Mouse (Mus musculus): Measurements from ENCODE around the gene Galp. TPM values are rescaled to one million over a fixed set of nuclear protein-coding genes. Genes with fewer than 3 reads are reported as not detected.
"Not testable (repeated sequence)": the region's sequence is repeated elsewhere in the genome, so short reads cannot be mapped to it uniquely, and the experiment has no call there.

Galp gene
- polyA plus RNA-seq, 1 experiment from 2014 or later, result not detected

DNA sequence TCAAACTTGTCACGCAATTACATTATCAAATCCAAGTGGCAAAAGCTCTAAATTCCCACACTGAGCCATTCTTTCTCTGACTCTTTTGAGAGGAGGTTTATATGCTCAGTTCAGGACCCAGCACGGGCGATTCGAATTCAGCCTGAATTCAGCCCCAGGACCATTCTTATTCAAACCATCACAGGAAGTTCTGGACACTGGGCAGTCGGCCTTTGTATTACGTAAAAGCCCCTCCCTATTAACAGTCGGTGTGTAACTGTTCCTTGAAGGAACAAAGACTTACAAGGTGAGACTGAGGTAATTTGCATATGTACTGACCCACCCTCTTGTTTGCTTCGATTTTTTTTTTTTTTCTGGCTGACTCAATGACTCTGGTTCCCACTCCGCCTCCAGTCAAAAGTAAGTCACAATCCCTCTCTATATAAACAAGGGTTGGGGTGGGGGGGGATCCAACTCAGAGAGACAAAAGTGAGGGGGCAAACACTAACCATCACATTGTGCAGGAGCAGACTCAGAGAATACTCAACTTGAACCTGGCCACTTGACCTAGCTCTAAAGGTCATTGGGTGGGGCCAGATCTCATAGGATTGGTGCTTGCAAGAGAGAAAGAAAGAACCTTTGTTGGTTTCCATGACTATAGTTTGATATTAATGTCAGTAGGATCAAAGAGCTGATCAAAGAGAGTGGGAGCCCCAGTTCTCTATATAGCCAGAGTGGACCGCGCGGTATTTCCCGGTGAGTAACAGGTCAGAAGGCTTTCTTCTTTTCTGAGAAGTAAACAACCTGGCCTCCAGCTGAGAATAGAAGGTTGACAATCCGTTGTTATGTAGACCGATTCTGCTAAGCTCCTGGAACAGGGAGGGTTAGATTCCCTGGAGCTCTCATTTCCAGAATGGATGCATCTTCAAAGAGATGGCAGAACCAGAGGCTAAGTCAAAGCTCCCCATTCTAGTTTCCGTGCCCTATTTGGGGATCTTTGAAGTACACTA is 61.6 kb downstream of the Galp start:
- ATAC-seq (ENCODE audit: low FRiP score, low TSS enrichment) (no peak), DNase-seq (ENCODE audit: low spot score) (no peak)
- Histone ChIP-seq H3K9me3 (ENCODE audit: control insufficient read depth, low read length) (no peaks in the 10 kb centered on the region), H3K4me1 (replicated peaks; ENCODE audit: control insufficient read depth, insufficient read depth) (no peaks in the 10 kb centered on the region), H3K27ac (replicated peaks) (no peak overlapping the region), H3K4me3 (ENCODE audit: low read depth, low read length) (no peak overlapping the region), H3K9ac (ENCODE audit: low read length) (no peak overlapping the region), H3K4me2 (replicated peaks; ENCODE audit: low read depth) (no peak overlapping the region), H3K36me3 (ENCODE audit: control insufficient read depth, insufficient read depth, low read length) (no peaks in the 10 kb centered on the region), H3K27me3 (ENCODE audit: control insufficient read depth, insufficient read depth, low read length) (no peaks in the 10 kb centered on the region)
- no peak for TF ChIP-seq EP300 (optimal IDR thresholded peaks at IDR 0.05)
- 37% methylated on average over 16 of the region's 16 CpGs for WGBS

DNA sequence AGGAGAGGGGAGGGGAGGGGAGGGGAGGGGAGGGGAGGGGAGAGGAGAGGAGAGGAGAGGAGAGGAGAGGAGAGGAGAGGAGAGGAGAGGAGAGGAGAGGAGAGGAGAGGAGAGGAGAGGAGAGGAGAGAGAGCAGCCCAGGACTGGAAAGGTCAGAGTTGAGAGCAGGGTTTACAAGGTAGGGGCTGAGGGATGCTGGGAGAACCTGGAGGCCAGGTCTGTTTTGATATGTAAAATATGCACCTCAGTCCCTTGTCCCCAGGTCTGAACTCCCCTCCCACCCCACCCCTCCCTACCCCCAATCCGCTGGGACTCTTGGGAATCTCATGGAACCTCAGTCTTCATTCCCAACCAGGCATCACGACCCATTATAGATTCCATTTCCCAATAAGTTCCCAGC is 63.1 kb downstream of the Galp start:
- H3K36me3 ChIP-seq (ENCODE audit: control insufficient read depth, insufficient read depth, low read length); H3K27ac ChIP-seq (replicated peaks); ATAC-seq (ENCODE audit: low FRiP score, low TSS enrichment); H3K9ac ChIP-seq (ENCODE audit: low read length); H3K4me3 ChIP-seq (ENCODE audit: low read depth, low read length); H3K9me3 ChIP-seq (ENCODE audit: control insufficient read depth, low read length); H3K4me1 ChIP-seq (replicated peaks; ENCODE audit: control insufficient read depth, insufficient read depth); DNase-seq (ENCODE audit: low spot score); H3K4me2 ChIP-seq (replicated peaks; ENCODE audit: low read depth); H3K27me3 ChIP-seq (ENCODE audit: control insufficient read depth, insufficient read depth, low read length): not testable (repeated sequence)
- WGBS, result 53% methylated on average over 2 of the region's 2 CpGs

GRCm38 (mm10) chr7:6262120-6262519 is 65.2 kb downstream of the Galp start:
- H3K27me3 ChIP-seq (ENCODE audit: control insufficient read depth, insufficient read depth, low read length), result no peaks in the 10 kb centered on the region
- H3K9me3 ChIP-seq (ENCODE audit: control insufficient read depth, low read length), result no peaks in the 10 kb centered on the region
- H3K4me3 ChIP-seq (ENCODE audit: low read depth, low read length), result no peak overlapping the region
- H3K4me2 ChIP-seq (replicated peaks; ENCODE audit: low read depth), result no peak overlapping the region
- no peaks in the 10 kb centered on the region for H3K4me1 ChIP-seq (replicated peaks; ENCODE audit: control insufficient read depth, insufficient read depth)
- no peak overlapping the region for H3K27ac ChIP-seq (replicated peaks)
- TF ChIP-seq CTCF (IDR thresholded peaks at IDR 0.05; ENCODE audit: low read depth) (peak; percentile 12; the same call in 1 of the 2 replicates), EP300 (optimal IDR thresholded peaks at IDR 0.05) (no peak)
- no peaks in the 10 kb centered on the region for H3K36me3 ChIP-seq (ENCODE audit: control insufficient read depth, insufficient read depth, low read length)
- H3K9ac ChIP-seq (ENCODE audit: low read length), result no peak overlapping the region
- ATAC-seq (ENCODE audit: low FRiP score, low TSS enrichment), result no peak
- DNase-seq (ENCODE audit: low spot score), result no peak
- WGBS, result 88% methylated on average over 3 of the region's 3 CpGs

- TF ChIP-seq CTCF (IDR thresholded peaks at IDR 0.05; ENCODE audit: low read depth) (no peak), EP300 (optimal IDR thresholded peaks at IDR 0.05) (no peak)
- ATAC-seq (ENCODE audit: low FRiP score, low TSS enrichment) (no peak), DNase-seq (ENCODE audit: low spot score) (no peak)
- H3K27ac ChIP-seq (replicated peaks), result no peak overlapping the region
- whole genome bisulfite sequencing, result 75% methylated on average over 4 of the region's 4 CpGs
- H3K9ac ChIP-seq (ENCODE audit: low read length), result no peak overlapping the region
- no peaks in the 10 kb centered on the region for H3K27me3 ChIP-seq (ENCODE audit: control insufficient read depth, insufficient read depth, low read length)
- no peaks in the 10 kb centered on the region for H3K36me3 ChIP-seq (ENCODE audit: control insufficient read depth, insufficient read depth, low read length)
- no peak overlapping the region for H3K4me2 ChIP-seq (replicated peaks; ENCODE audit: low read depth)
- H3K4me3 ChIP-seq (ENCODE audit: low read depth, low read length), result no peak overlapping the region
- H3K4me1 ChIP-seq (replicated peaks; ENCODE audit: control insufficient read depth, insufficient read depth), result no peaks in the 10 kb centered on the region
- H3K9me3 ChIP-seq (ENCODE audit: control insufficient read depth, low read length), result no peaks in the 10 kb centered on the region
Observed at GRCm38 (mm10) chr7:6262984-6263383, 66.1 kb downstream of the Galp start.

- no peak for TF ChIP-seq EP300 (optimal IDR thresholded peaks at IDR 0.05)
- peak; percentile 65 for TF ChIP-seq CTCF (IDR thresholded peaks at IDR 0.05; ENCODE audit: low read depth)
- H3K4me3 ChIP-seq (ENCODE audit: low read depth, low read length), result no peak overlapping the region
- WGBS, result 68% methylated on average over 8 of the region's 8 CpGs
- H3K27ac ChIP-seq (replicated peaks), result no peak overlapping the region
- ATAC-seq (ENCODE audit: low FRiP score, low TSS enrichment), result no peak
- H3K4me2 ChIP-seq (replicated peaks; ENCODE audit: low read depth), result no peak overlapping the region
- no peaks in the 10 kb centered on the region for H3K27me3 ChIP-seq (ENCODE audit: control insufficient read depth, insufficient read depth, low read length)
- H3K9me3 ChIP-seq (ENCODE audit: control insufficient read depth, low read length), result no peaks in the 10 kb centered on the region
- no peaks in the 10 kb centered on the region for H3K36me3 ChIP-seq (ENCODE audit: control insufficient read depth, insufficient read depth, low read length)
- no peak overlapping the region for H3K9ac ChIP-seq (ENCODE audit: low read length)
- peak; percentile 25 for DNase-seq (ENCODE audit: low spot score)
- no peaks in the 10 kb centered on the region for H3K4me1 ChIP-seq (replicated peaks; ENCODE audit: control insufficient read depth, insufficient read depth)
Observed at GRCm38 (mm10) chr7:6265695-6266094, 68.8 kb downstream of the Galp start.

Other genes with a start within 250 kb of the Galp start
- gene Vmn1r65, start 186.1 kb upstream of the Galp start, polyA plus RNA-seq (2015; fragmentation: Nextera tagmentation; extraction: Ambion mirVana), result not detected in 2 replicates
- gene Nlrp4c, start 151.9 kb upstream of the Galp start, polyA plus RNA-seq (2015; fragmentation: Nextera tagmentation; extraction: Ambion mirVana), result 0.02 TPM in 1 of 2 replicates, not detected in the other
- gene Zfp787, start 41.1 kb upstream of the Galp start, polyA plus RNA-seq (2015; fragmentation: Nextera tagmentation; extraction: Ambion mirVana), result 36.9 and 41.2 TPM in 2 replicates
- gene Zfp444, start 24.9 kb upstream of the Galp start, polyA plus RNA-seq (2015; fragmentation: Nextera tagmentation; extraction: Ambion mirVana), result 23.7 and 25.3 TPM in 2 replicates
- gene Zscan5b, start 25.2 kb downstream of the Galp start, polyA plus RNA-seq (2015; fragmentation: Nextera tagmentation; extraction: Ambion mirVana), result not detected in 2 replicates
- gene Epp13, start 55.6 kb downstream of the Galp start, polyA plus RNA-seq (2015; fragmentation: Nextera tagmentation; extraction: Ambion mirVana), result not detected in 2 replicates
- 5.2 and 5.4 TPM in 2 replicates for gene Zfp667, start 89.5 kb downstream of the Galp start, polyA plus RNA-seq (2015; fragmentation: Nextera tagmentation; extraction: Ambion mirVana)
- 1.9 and 2.0 TPM in 2 replicates for gene Zfp583, start 134.2 kb downstream of the Galp start, polyA plus RNA-seq (2015; fragmentation: Nextera tagmentation; extraction: Ambion mirVana)
- gene Gm3854, start 146.7 kb downstream of the Galp start, polyA plus RNA-seq (2015; fragmentation: Nextera tagmentation; extraction: Ambion mirVana), result 0.35 and 0.41 TPM in 2 replicates
- gene Zfp78, start 166.2 kb downstream of the Galp start, polyA plus RNA-seq (2015; fragmentation: Nextera tagmentation; extraction: Ambion mirVana), result 1.0 and 1.9 TPM in 2 replicates
- gene Zfp28, start 186.2 kb downstream of the Galp start, polyA plus RNA-seq (2015; fragmentation: Nextera tagmentation; extraction: Ambion mirVana), result 2.4 and 2.6 TPM in 2 replicates
- 0.02 and 0.10 TPM in 2 replicates for gene Smim17, start 201.6 kb downstream of the Galp start, polyA plus RNA-seq (2015; fragmentation: Nextera tagmentation; extraction: Ambion mirVana)
- gene Gm20715, start 213.2 kb downstream of the Galp start, polyA plus RNA-seq (2015; fragmentation: Nextera tagmentation; extraction: Ambion mirVana), result not detected in 2 replicates
- not detected in 2 replicates for gene Olfr1344, start 241.6 kb downstream of the Galp start, polyA plus RNA-seq (2015; fragmentation: Nextera tagmentation; extraction: Ambion mirVana)